Mouse (Mus musculus) thymus, adult 2 months (tissue): ENCODE data around the gene Ctrc.
A peak's percentile ranks its signal among the peaks of the same experiment; 100 is the strongest.

ENCODE experiments used
- CTCF ChIP-seq: fragments of 200-500 bp; IDR thresholded peaks from 2 replicates; pipeline ENCODE4 v1.5.1; 2012; ENCODE audit warnings: mild to moderate bottlenecking, control low read depth, low read length, moderate library complexity, borderline replicate concordance; ENCODE audit not compliant: control insufficient read depth, poor library complexity, insufficient read depth; ENCODE audit errors: extremely low read depth
- POLR2A ChIP-seq: fragments of 200-500 bp; IDR thresholded peaks from 2 replicates; pipeline ENCODE4 v1.6.1; 2012; ENCODE audit warnings: mild to moderate bottlenecking, low read length, control low read depth, moderate library complexity; ENCODE audit not compliant: control insufficient read depth, poor library complexity, insufficient read depth; ENCODE audit errors: extremely low read depth

DNA sequence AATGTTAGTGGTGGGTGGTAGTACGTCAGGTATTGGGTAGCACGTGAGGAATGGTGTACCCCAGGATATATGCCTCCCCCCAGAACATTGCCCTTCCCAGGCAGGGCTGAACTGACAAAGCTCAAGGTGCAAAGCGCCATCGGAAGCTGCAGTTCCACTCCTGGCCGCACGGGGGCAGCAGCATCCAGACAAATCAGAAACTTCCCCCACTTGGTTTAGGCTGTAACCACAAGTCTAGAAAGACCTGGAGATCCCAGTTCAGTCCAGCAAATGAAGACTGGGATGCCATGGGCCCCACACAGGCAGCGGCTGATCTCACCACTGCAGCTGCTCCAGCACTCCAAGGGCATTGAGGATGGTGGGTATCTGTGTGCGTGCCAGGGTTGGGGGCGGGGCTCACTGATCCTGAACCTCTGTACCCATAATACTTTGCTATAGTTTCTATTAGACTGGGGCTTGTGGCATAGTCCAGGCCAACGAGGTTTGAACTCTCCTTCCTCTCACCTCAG lies 11.3 kb upstream of the Ctrc start:
- no peak for TF ChIP-seq POLR2A
- peak; percentile 97 for TF ChIP-seq CTCF
